Mouse (Mus musculus) hindbrain, embryonic 15.5 days (tissue): ENCODE data around the gene Taf6. TPM values are rescaled to one million over a fixed set of nuclear protein-coding genes. Genes with fewer than 3 reads are reported as not detected.
"Not testable (repeated sequence)": the region's sequence is repeated elsewhere in the genome, so short reads cannot be mapped to it uniquely, and the experiment has no call there.

ENCODE experiments used
- ATAC-seq: fragments of 200-750 bp; cut with Nextera tagmentation; 2 replicates; pipeline ENCODE4 v1.8.0; 2017; ENCODE audit warnings: low read depth, moderate number of reproducible peaks, moderate TSS enrichment; ENCODE audit not compliant: low FRiP score
- H3K27ac ChIP-seq: fragments of 300-500 bp; sonication (generic); replicated peaks from 2 replicates; pipeline ENCODE4 v1.5.1; 2015; ENCODE audit warnings: mild to moderate bottlenecking, inconsistent platforms
- H3K27me3 ChIP-seq: fragments of 300-500 bp; sonication (generic); 2 replicates; pipeline ENCODE4 v1.6.1; 2015; ENCODE audit warnings: control low read depth, inconsistent platforms
- H3K36me3 ChIP-seq: fragments of 300-500 bp; sonication (generic); 2 replicates; pipeline ENCODE4 v1.6.1; 2015; ENCODE audit warnings: control low read depth, inconsistent platforms
- H3K4me1 ChIP-seq: fragments of 300-500 bp; sonication (generic); replicated peaks from 2 replicates; pipeline ENCODE4 v1.6.1; 2015; ENCODE audit warnings: control low read depth, inconsistent platforms
- H3K4me2 ChIP-seq: fragments of 300-500 bp; sonication (generic); 2 replicates; pipeline ENCODE4 v1.6.1; 2015; ENCODE audit warnings: moderate library complexity, mild to moderate bottlenecking, inconsistent platforms
- H3K4me3 ChIP-seq: fragments of 300-500 bp; sonication (generic); 2 replicates; pipeline ENCODE4 v1.5.1; 2015; ENCODE audit warnings: mild to moderate bottlenecking, inconsistent platforms
- H3K9ac ChIP-seq: fragments of 300-500 bp; sonication (generic); 2 replicates; pipeline ENCODE4 v1.6.1; 2015; ENCODE audit warnings: inconsistent platforms
- H3K9me3 ChIP-seq: fragments of 300-500 bp; sonication (generic); 2 replicates; pipeline ENCODE4 v1.6.1; 2016; ENCODE audit warnings: control low read depth, inconsistent platforms
- WGBS: fragments of 180-500 bp; shearing (Covaris S2); methylation state at CpG from one replicate; pipeline ENCODE4 v1.1.7; 2015; 5-methylcytosine and 5-hydroxymethylcytosine counted together
- polyA plus RNA-seq: library from polyadenylated mRNA; unstranded; fragments of >200 nt; fragmentation: Nextera tagmentation; extraction: Ambion mirVana; gene quantifications from 2 replicates; pipeline ENCODE4 v1.2.1, GENCODE M21; 2015

The Taf6 gene
- polyA plus RNA-seq: 75.5 and 77.7 TPM in 2 replicates

- H3K4me1 ChIP-seq: peaks cover 16% of the 10 kb centered on the region
- H3K4me3 ChIP-seq: peak within 1 kb of the TSS; percentile 77
- H3K9me3 ChIP-seq: no peaks in the 10 kb centered on the region
- H3K27me3 ChIP-seq: no peaks in the 10 kb centered on the region
- H3K36me3 ChIP-seq: peaks cover 26% of the 10 kb centered on the region
- peak; percentile 82 for ATAC-seq
- H3K27ac ChIP-seq: peak within 1 kb of the TSS; percentile 85
- WGBS: under 1% methylated on average over 31 of the region's 31 CpGs
- H3K4me2 ChIP-seq: peak within 1 kb of the TSS; percentile 62
- peak within 1 kb of the TSS; percentile 87 for H3K9ac ChIP-seq
These were observed at the start of gene Taf6, which contains the start of gene Cnpy4 for GRCm38 (mm10) chr5:138186950-138187638. Taf6 (minus strand) TSS chr5:138187451. Cnpy4 (plus strand) TSS chr5:138187485.

- H3K36me3 ChIP-seq: no peaks in the 10 kb centered on the region
- H3K9ac ChIP-seq: no peak overlapping the region
- no peak overlapping the region for H3K4me3 ChIP-seq
- no peak for ATAC-seq
- H3K9me3 ChIP-seq: no peaks in the 10 kb centered on the region
- H3K4me1 ChIP-seq: no peaks in the 10 kb centered on the region
- no peak overlapping the region for H3K27ac ChIP-seq
- no peaks in the 10 kb centered on the region for H3K27me3 ChIP-seq
- no peak overlapping the region for H3K4me2 ChIP-seq
These were observed 47.0 kb upstream of the Taf6 start for GRCm38 (mm10) chr5:138234224-138234623.

GRCm38 (mm10) chr5:138233778-138234177 lies 46.5 kb upstream of the Taf6 start:
- Histone ChIP-seq H3K9ac (no peak overlapping the region), H3K4me3 (no peak overlapping the region), H3K27ac (no peak overlapping the region), H3K9me3 (no peaks in the 10 kb centered on the region), H3K36me3 (no peaks in the 10 kb centered on the region), H3K4me1 (no peaks in the 10 kb centered on the region), H3K4me2 (no peak overlapping the region), H3K27me3 (no peaks in the 10 kb centered on the region)
- no peak for ATAC-seq
- WGBS: 88% methylated on average over 2 of the region's 2 CpGs

- H3K27me3 ChIP-seq: no peaks in the 10 kb centered on the region
- no peak overlapping the region for H3K9ac ChIP-seq
- no peak overlapping the region for H3K4me2 ChIP-seq
- no peaks in the 10 kb centered on the region for H3K9me3 ChIP-seq
- H3K4me1 ChIP-seq: no peaks in the 10 kb centered on the region
- WGBS: 93% methylated on average over 3 of the region's 3 CpGs
- ATAC-seq: no peak
- H3K4me3 ChIP-seq: no peak overlapping the region
- no peak overlapping the region for H3K27ac ChIP-seq
- H3K36me3 ChIP-seq: no peaks in the 10 kb centered on the region
These were observed 42.3 kb upstream of the Taf6 start for GRCm38 (mm10) chr5:138229511-138229910.

GRCm38 (mm10) chr5:138228026-138228425 lies 40.8 kb upstream of the Taf6 start:
- H3K27me3 ChIP-seq: no peaks in the 10 kb centered on the region
- H3K9ac ChIP-seq: no peak overlapping the region
- no peaks in the 10 kb centered on the region for H3K9me3 ChIP-seq
- WGBS: 64% methylated on average over 3 of the region's 3 CpGs
- no peak overlapping the region for H3K4me3 ChIP-seq
- H3K4me2 ChIP-seq: no peak overlapping the region
- no peaks in the 10 kb centered on the region for H3K4me1 ChIP-seq
- no peaks in the 10 kb centered on the region for H3K36me3 ChIP-seq
- ATAC-seq: no peak
- no peak overlapping the region for H3K27ac ChIP-seq

- Histone ChIP-seq H3K27me3 (no peaks in the 10 kb centered on the region), H3K36me3 (no peaks in the 10 kb centered on the region), H3K9me3 (no peaks in the 10 kb centered on the region), H3K4me1 (no peaks in the 10 kb centered on the region), H3K4me2 (no peak overlapping the region), H3K9ac (no peak overlapping the region), H3K4me3 (no peak overlapping the region), H3K27ac (no peak overlapping the region)
- no peak for ATAC-seq
- WGBS: 77% methylated on average over 2 of the region's 2 CpGs
These were observed 40.1 kb upstream of the Taf6 start for GRCm38 (mm10) chr5:138227367-138227766.

GRCm38 (mm10) chr5:138226491-138226890 lies 39.2 kb upstream of the Taf6 start:
- H3K27me3 ChIP-seq: no peaks in the 10 kb centered on the region
- no peak for ATAC-seq
- H3K4me1 ChIP-seq: no peaks in the 10 kb centered on the region
- no peaks in the 10 kb centered on the region for H3K36me3 ChIP-seq
- H3K4me3 ChIP-seq: no peak overlapping the region
- no peak overlapping the region for H3K27ac ChIP-seq
- no peak overlapping the region for H3K9ac ChIP-seq
- WGBS: 84% methylated on average over 4 of the region's 4 CpGs
- no peaks in the 10 kb centered on the region for H3K9me3 ChIP-seq
- no peak overlapping the region for H3K4me2 ChIP-seq

GRCm38 (mm10) chr5:138225700-138226099 lies 38.4 kb upstream of the Taf6 start, which contains the start of gene Nxpe5:
Nxpe5 (plus strand) TSS chr5:138225898.
- WGBS: 65% methylated on average over 2 of the region's 2 CpGs
- H3K4me2 ChIP-seq: no peak within 1 kb of the TSS
- no peaks in the 10 kb centered on the region for H3K36me3 ChIP-seq
- H3K9me3 ChIP-seq: no peaks in the 10 kb centered on the region
- no peaks in the 10 kb centered on the region for H3K27me3 ChIP-seq
- no peak for ATAC-seq
- H3K9ac ChIP-seq: no peak within 1 kb of the TSS
- H3K4me1 ChIP-seq: no peaks in the 10 kb centered on the region
- H3K4me3 ChIP-seq: no peak within 1 kb of the TSS
- no peak within 1 kb of the TSS for H3K27ac ChIP-seq

- no peaks in the 10 kb centered on the region for H3K4me1 ChIP-seq
- WGBS: 71% methylated on average over 3 of the region's 3 CpGs
- ATAC-seq: no peak
These were observed 36.0 kb upstream of the Taf6 start for GRCm38 (mm10) chr5:138223287-138223686.

GRCm38 (mm10) chr5:138222111-138222510 lies 34.9 kb upstream of the Taf6 start:
- WGBS: 24% methylated on average over 4 of the region's 4 CpGs
- Histone ChIP-seq H3K4me1 (no peaks in the 10 kb centered on the region), H3K36me3 (no peaks in the 10 kb centered on the region), H3K27me3 (no peaks in the 10 kb centered on the region), H3K9me3 (no peaks in the 10 kb centered on the region), H3K4me3 (no peak overlapping the region), H3K27ac (no peak overlapping the region), H3K9ac (no peak overlapping the region), H3K4me2 (no peak overlapping the region)
- ATAC-seq: no peak

More at GRCm38 (mm10) chr5:138223287-138223686, 36.0 kb upstream of the Taf6 start:
- H3K9me3 ChIP-seq: no peaks in the 10 kb centered on the region
- no peaks in the 10 kb centered on the region for H3K36me3 ChIP-seq
- no peak overlapping the region for H3K4me3 ChIP-seq
- no peak overlapping the region for H3K27ac ChIP-seq
- no peak overlapping the region for H3K4me2 ChIP-seq
- no peaks in the 10 kb centered on the region for H3K27me3 ChIP-seq
- H3K9ac ChIP-seq: no peak overlapping the region

- ATAC-seq: no peak
- no peaks in the 10 kb centered on the region for H3K27me3 ChIP-seq
- H3K4me3 ChIP-seq: no peak overlapping the region
- H3K27ac ChIP-seq: no peak overlapping the region
- H3K4me1 ChIP-seq: no peaks in the 10 kb centered on the region
- no peak overlapping the region for H3K4me2 ChIP-seq
- 74% methylated on average over 2 of the region's 2 CpGs for WGBS
- H3K9ac ChIP-seq: no peak overlapping the region
- no peaks in the 10 kb centered on the region for H3K9me3 ChIP-seq
- no peaks in the 10 kb centered on the region for H3K36me3 ChIP-seq
These were observed 32.6 kb upstream of the Taf6 start for GRCm38 (mm10) chr5:138219864-138220263.

GRCm38 (mm10) chr5:138216632-138217031 lies 29.4 kb upstream of the Taf6 start:
- not testable (repeated sequence) for H3K27me3 ChIP-seq, H3K27ac ChIP-seq, H3K9ac ChIP-seq, H3K4me2 ChIP-seq, H3K9me3 ChIP-seq, H3K36me3 ChIP-seq, H3K4me3 ChIP-seq, H3K4me1 ChIP-seq, ATAC-seq
- 93% methylated on average over 13 of the region's 13 CpGs for WGBS

GRCm38 (mm10) chr5:138207873-138208272 lies 20.6 kb upstream of the Taf6 start:
- no peak overlapping the region for H3K9ac ChIP-seq
- H3K9me3 ChIP-seq: no peaks in the 10 kb centered on the region
- WGBS: 87% methylated on average over 4 of the region's 4 CpGs
- no peak overlapping the region for H3K4me3 ChIP-seq
- H3K4me2 ChIP-seq: no peak overlapping the region
- H3K4me1 ChIP-seq: no peaks in the 10 kb centered on the region
- H3K27me3 ChIP-seq: no peaks in the 10 kb centered on the region
- H3K27ac ChIP-seq: no peak overlapping the region
- no peaks in the 10 kb centered on the region for H3K36me3 ChIP-seq
- ATAC-seq: no peak
